Mouse (Mus musculus): ENCODE results near the gene Etv6.

- TF ChIP-seq CTCF (IDR thresholded peaks at IDR 0.05) (no peak), POLR2A (IDR thresholded peaks at IDR 0.05; ENCODE audit: insufficient read depth, low read depth, low read length) (no peak)
These were observed 98.3 kb downstream of the Etv6 start for GRCm38 (mm10) chr6:134133756-134134155.

Data from heart, adult 2 months (tissue).